Mouse (Mus musculus): ENCODE data around the gene Tfb1m. TPM values are rescaled to one million over a fixed set of nuclear protein-coding genes. Genes with fewer than 3 reads are reported as not detected.

Gene Tfb1m
- total RNA-seq, 2 experiments from 2014 or later, result 13.8 to 16.7 TPM

DNA sequence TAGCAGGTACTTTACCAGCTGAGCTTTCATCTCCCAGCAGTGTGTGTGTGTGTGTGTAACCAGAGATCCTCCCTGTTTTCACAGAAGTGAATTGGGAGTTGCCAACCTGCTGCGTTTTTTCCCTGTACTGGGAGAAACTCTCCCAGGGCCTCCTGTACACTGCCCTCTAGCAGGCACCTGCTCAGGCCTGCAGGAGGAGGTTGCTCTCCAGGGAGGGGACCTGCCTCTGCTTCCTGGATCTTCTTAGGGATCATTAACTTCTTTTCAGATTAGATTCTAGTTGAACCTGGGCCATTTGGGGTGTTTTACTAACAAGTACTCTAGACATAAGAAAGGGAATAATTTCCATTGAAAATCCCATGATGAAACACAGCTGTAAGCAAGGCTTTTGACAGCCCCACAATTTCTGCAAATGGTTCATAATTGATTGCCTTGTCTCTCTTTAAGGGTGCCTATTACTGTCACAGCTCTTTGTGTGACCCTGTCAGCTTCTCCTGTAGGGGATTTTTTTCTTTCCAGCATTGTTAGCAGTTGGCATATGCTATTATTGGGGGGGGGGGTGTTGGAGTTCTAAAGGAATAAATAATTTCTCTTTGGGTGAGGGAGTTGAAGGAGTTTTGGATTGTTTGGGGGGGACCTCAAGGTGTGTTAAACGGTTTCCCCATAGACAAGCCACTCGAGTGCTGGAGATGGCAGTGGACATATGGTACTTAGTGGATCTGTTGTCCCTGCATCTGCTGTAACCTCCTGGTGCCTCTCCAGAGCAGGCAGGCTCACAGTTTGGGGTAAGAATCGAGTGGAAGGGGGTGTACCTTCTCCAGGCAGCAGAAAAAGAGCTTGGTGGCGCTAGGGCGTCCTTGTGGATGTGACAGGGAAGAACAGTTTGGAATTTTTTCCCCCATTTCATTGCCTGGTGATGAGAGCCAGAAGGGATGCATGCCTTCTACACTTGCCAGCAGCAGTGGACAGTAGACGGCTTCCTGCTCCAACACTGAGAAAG lies 75.7 kb downstream of the Tfb1m start:
- ATAC-seq (replicated peaks; ENCODE audit: poor library complexity, severe bottlenecking), result no peak

DNA sequence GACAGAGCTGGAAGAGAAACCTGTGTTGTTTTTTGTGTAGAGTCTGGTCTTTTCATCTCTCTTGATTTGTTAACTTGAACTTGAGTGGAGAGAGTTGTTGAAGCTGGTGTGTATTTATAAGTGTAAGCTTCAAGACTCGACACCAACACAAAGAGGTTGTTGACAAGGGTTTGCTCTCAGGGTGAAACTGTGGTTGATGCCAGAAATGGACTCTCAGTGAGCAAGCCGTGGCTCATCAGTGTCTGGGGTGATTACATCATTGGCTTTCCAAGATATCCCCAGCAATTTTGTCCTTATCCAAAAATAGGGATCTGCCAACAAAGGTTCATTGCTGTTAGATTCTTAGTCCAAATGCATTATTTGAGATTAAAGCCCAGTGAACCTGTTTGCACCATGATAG lies 81.0 kb downstream of the Tfb1m start:
- no peak for ATAC-seq (replicated peaks; ENCODE audit: poor library complexity, severe bottlenecking)

DNA sequence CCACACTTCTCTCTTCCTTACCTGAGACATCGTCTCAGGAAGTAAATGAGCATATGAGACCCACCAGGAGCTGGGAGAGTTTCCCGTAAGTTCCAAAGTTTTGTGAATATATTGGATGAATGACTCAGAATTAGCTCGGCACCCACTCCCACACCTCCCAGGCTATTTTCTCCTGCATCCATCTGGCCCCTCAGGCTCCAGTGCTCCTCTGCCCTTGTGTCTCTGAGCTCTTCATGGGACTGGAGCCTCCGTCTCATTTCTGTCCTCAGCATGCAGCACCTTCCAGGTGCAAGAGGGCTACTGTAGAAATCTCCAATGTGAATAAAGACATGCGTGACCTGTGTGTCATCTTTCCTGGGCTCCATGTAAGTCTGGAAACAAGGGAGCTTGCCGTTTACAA lies 85.6 kb downstream of the Tfb1m start:
- no peak for ATAC-seq (replicated peaks; ENCODE audit: poor library complexity, severe bottlenecking)

Other genes with a start within 250 kb of the Tfb1m start
- 5.6 and 15.3 TPM in 2 replicates for gene Tiam2, start 231.2 kb downstream of the Tfb1m start, total RNA-seq (2014; fragmentation: Nextera tagmentation)
- 7.7 and 11.2 TPM in 2 replicates for gene Tiam2, start 231.2 kb downstream of the Tfb1m start, total RNA-seq (2017)
- 3.3 TPM in 1 of 2 replicates, not detected in the other for gene Cldn20, start 25.2 kb downstream of the Tfb1m start, total RNA-seq (2014; fragmentation: Nextera tagmentation)
- 0.78 TPM in 1 of 2 replicates, not detected in the other for gene Cldn20, start 25.2 kb downstream of the Tfb1m start, total RNA-seq (2017)
- not detected in 2 replicates for gene Nox3, start 138.5 kb upstream of the Tfb1m start, total RNA-seq (2014; fragmentation: Nextera tagmentation)
- gene Nox3, start 138.5 kb upstream of the Tfb1m start, total RNA-seq (2017), result not detected in 2 replicates